Mouse (Mus musculus) liver, embryonic 11.5 days (tissue): ENCODE measurements around the gene Got2. TPM values are rescaled to one million over a fixed set of nuclear protein-coding genes. Genes with fewer than 3 reads are reported as not detected.

ENCODE experiments used
- ATAC-seq: fragments of 200-750 bp; cut with Nextera tagmentation; replicated peaks from 2 replicates; pipeline ENCODE4 v1.8.0; 2017; ENCODE audit warnings: moderate number of reproducible peaks, mild to moderate bottlenecking, moderate TSS enrichment, moderate library complexity; ENCODE audit not compliant: low FRiP score
- DNase-seq: peaks from one replicate; pipeline ENCODE4 v3.0.0-alpha.2; 2017; ENCODE audit warnings: low spot score
- H3K27ac ChIP-seq: fragments of 300-500 bp; sonication (generic); 2 replicates; pipeline ENCODE4 v1.5.1; 2014; ENCODE audit warnings: mild to moderate bottlenecking, low read depth, low read length, control low read depth
- H3K27me3 ChIP-seq: fragments of 300-500 bp; sonication (generic); replicated peaks from 2 replicates; pipeline ENCODE4 v1.6.1; 2014; ENCODE audit warnings: low read length, mixed read lengths; ENCODE audit not compliant: control insufficient read depth, insufficient read depth
- H3K36me3 ChIP-seq: fragments of 300-500 bp; sonication (generic); 2 replicates; pipeline ENCODE4 v1.6.1; 2014; ENCODE audit warnings: mild to moderate bottlenecking, low read length, moderate library complexity, mixed read lengths; ENCODE audit not compliant: control insufficient read depth, insufficient read depth
- H3K4me1 ChIP-seq: fragments of 300-500 bp; sonication (generic); replicated peaks from 2 replicates; pipeline ENCODE4 v1.6.1; 2014; ENCODE audit warnings: low read length, mixed read lengths; ENCODE audit not compliant: control insufficient read depth, insufficient read depth
- H3K4me2 ChIP-seq: fragments of 300-500 bp; sonication (generic); 2 replicates; pipeline ENCODE4 v1.6.1; 2014; ENCODE audit warnings: mild to moderate bottlenecking, control low read depth, moderate library complexity
- H3K4me3 ChIP-seq: fragments of 300-500 bp; sonication (generic); 2 replicates; pipeline ENCODE4 v1.5.1; 2014; ENCODE audit warnings: low read depth, low read length, control low read depth
- H3K9ac ChIP-seq: fragments of 300-500 bp; sonication (generic); 2 replicates; pipeline ENCODE4 v1.6.1; 2014; ENCODE audit warnings: low read depth, low read length, control low read depth
- H3K9me3 ChIP-seq: fragments of 300-500 bp; sonication (generic); 2 replicates; pipeline ENCODE4 v1.6.1; 2016; ENCODE audit warnings: low read length, inconsistent platforms, mixed read lengths; ENCODE audit not compliant: control insufficient read depth
- WGBS: fragments of 180-500 bp; shearing (Covaris S2); extraction: QIAGEN DNeasy Blood & Tissue Kit; methylation state at CpG from one replicate; pipeline ENCODE4 v1.1.7; 2014; 5-methylcytosine and 5-hydroxymethylcytosine counted together
- polyA plus RNA-seq: library from polyadenylated mRNA; unstranded; fragments of >200 nt; fragmentation: Nextera tagmentation; extraction: Ambion mirVana; gene quantifications from 2 replicates; pipeline ENCODE4 v1.2.1, GENCODE M21; 2014

Gene Got2
- polyA plus RNA-seq, 1 experiment from 2014 or later = 158 TPM

- no peak overlapping the region for H3K27ac ChIP-seq
These were observed 13.5 kb upstream of the Got2 start for GRCm38 (mm10) chr8:95901864-95902263.

DNA sequence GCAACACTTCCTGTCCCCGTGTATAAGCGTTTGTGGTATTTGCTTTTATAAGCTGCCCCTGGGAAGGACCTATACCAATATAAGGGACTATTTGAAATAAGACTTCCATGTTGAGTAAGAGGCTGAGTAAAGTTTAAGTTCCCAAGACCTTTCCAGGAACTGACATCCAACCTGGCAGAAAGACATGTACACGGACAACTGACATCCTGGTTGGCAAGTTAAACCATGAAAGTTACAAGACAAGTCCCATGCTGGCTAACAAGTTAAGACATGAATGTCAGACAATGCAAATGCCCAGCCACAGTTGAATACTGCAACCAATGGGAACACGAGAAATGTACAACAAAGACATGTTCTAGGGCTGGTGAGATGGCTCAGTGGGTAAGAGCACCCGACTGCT is 5.4 kb upstream of the Got2 start:
- Histone ChIP-seq H3K36me3 (no peaks in the 10 kb centered on the region), H3K4me2 (no peak overlapping the region), H3K27ac (no peak overlapping the region), H3K4me1 (no peaks in the 10 kb centered on the region), H3K9me3 (no peaks in the 10 kb centered on the region), H3K4me3 (no peak overlapping the region), H3K27me3 (no peaks in the 10 kb centered on the region), H3K9ac (no peak overlapping the region)
- ATAC-seq (no peak), DNase-seq (no peak)
- 83% methylated on average over 5 of the region's 5 CpGs for WGBS

More at GRCm38 (mm10) chr8:95901864-95902263, 13.5 kb upstream of the Got2 start:
- H3K4me2 ChIP-seq = no peak overlapping the region
- no peaks in the 10 kb centered on the region for H3K36me3 ChIP-seq
- H3K9me3 ChIP-seq = no peaks in the 10 kb centered on the region
- H3K4me1 ChIP-seq = no peaks in the 10 kb centered on the region
- DNase-seq (no peak), ATAC-seq (no peak)
- no peak overlapping the region for H3K4me3 ChIP-seq
- H3K27me3 ChIP-seq = no peaks in the 10 kb centered on the region
- H3K9ac ChIP-seq = no peak overlapping the region
- 42% methylated on average over 7 of the region's 7 CpGs for WGBS

- H3K27ac ChIP-seq = peak overlapping the region; percentile 84
- ATAC-seq (peak; percentile 90), DNase-seq (peak; percentile 87)
- H3K36me3 ChIP-seq = no peaks in the 10 kb centered on the region
- H3K4me2 ChIP-seq = peak overlapping the region; percentile 65
- H3K27me3 ChIP-seq = no peaks in the 10 kb centered on the region
- under 1% methylated on average over 38 of the region's 38 CpGs for WGBS
- H3K4me1 ChIP-seq = peaks cover 14% of the 10 kb centered on the region; the same call in 1 of the 2 replicates
- no peaks in the 10 kb centered on the region for H3K9me3 ChIP-seq
- peak overlapping the region; percentile 96 for H3K4me3 ChIP-seq
- peak overlapping the region; percentile 84 for H3K9ac ChIP-seq
These were observed 616 bp downstream of the Got2 start for GRCm38 (mm10) chr8:95887578-95888284.

DNA sequence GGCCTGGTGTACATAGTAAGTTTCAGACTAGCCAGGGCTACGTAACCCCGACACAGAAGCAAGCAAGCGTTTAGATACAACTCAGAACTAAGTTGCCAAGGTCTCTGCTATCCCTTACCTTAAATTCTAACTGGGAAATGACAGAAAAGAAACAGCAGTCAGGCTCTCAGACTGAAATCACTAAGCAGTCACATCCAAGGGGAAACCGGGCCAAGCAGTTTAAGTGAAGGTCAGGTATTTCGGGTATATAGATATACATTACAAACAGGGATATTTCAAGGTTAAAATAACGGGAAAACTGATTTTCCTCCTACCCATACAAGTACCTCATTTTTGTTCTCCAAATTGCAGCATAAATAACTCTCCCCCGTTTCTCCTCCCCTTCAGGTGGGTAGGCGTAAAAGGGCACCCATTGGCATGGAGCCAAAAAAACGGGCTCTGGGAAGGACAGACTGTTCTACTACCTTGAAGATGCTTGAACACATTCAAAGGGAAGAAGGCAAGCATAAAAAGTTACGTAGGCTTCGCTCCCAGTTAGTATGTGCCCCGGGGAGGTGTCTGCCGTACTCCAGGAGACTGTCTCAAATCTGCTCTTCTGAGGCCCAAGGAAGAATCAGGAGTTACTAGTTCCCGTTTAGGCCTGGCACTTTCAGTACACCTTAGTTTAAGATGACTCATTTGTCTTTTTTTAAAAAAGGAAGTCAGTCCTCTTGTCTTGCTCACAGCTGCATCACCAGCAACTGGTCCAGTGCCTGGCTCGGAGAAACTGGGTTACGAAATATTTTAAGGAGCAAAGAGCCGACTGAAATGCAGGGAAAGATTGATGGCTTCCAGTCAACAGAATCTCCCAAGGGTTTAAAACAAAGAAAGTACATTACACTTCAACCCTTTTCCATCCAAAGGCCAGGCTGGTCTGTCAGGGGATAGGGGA is 1.4 kb downstream of the Got2 start:
- no peaks in the 10 kb centered on the region for H3K9me3 ChIP-seq
- DNase-seq (no peak), ATAC-seq (no peak)
- H3K27me3 ChIP-seq = no peaks in the 10 kb centered on the region
- peak overlapping the region; percentile 65 for H3K4me2 ChIP-seq
- H3K27ac ChIP-seq = peak overlapping the region; percentile 84
- H3K36me3 ChIP-seq = no peaks in the 10 kb centered on the region
- H3K9ac ChIP-seq = peak overlapping the region; percentile 84
- peak overlapping the region; percentile 96 for H3K4me3 ChIP-seq
- H3K4me1 ChIP-seq = peaks cover 14% of the 10 kb centered on the region; the same call in 1 of the 2 replicates
- 67% methylated on average over 17 of the region's 17 CpGs for WGBS

GRCm38 (mm10) chr8:95885966-95886365 is 2.4 kb downstream of the Got2 start:
- H3K27ac ChIP-seq = peak overlapping the region; percentile 8; the same call in 1 of the 2 replicates
- H3K9ac ChIP-seq = no peak overlapping the region
- WGBS = 61% methylated on average over 5 of the region's 5 CpGs
- H3K4me1 ChIP-seq = peaks cover 14% of the 10 kb centered on the region; the same call in 1 of the 2 replicates
- H3K9me3 ChIP-seq = no peaks in the 10 kb centered on the region
- no peaks in the 10 kb centered on the region for H3K27me3 ChIP-seq
- no peak for ATAC-seq
- no peak overlapping the region for H3K4me3 ChIP-seq
- peak overlapping the region; percentile 65 for H3K4me2 ChIP-seq
- H3K36me3 ChIP-seq = no peaks in the 10 kb centered on the region
- DNase-seq = no peak

GRCm38 (mm10) chr8:95885271-95885841 is 3.0 kb downstream of the Got2 start:
- Histone ChIP-seq H3K36me3 (no peaks in the 10 kb centered on the region), H3K9ac (no peak overlapping the region), H3K4me1 (peaks cover 14% of the 10 kb centered on the region; the same call in 1 of the 2 replicates), H3K27me3 (no peaks in the 10 kb centered on the region), H3K4me3 (no peak overlapping the region; the same call in 1 of the 2 replicates), H3K4me2 (peak overlapping the region; percentile 65), H3K9me3 (no peaks in the 10 kb centered on the region), H3K27ac (peak overlapping the region; percentile 8; the same call in 1 of the 2 replicates)
- no peak for DNase-seq
- ATAC-seq = no peak
- 71% methylated on average over 5 of the region's 5 CpGs for WGBS

DNA sequence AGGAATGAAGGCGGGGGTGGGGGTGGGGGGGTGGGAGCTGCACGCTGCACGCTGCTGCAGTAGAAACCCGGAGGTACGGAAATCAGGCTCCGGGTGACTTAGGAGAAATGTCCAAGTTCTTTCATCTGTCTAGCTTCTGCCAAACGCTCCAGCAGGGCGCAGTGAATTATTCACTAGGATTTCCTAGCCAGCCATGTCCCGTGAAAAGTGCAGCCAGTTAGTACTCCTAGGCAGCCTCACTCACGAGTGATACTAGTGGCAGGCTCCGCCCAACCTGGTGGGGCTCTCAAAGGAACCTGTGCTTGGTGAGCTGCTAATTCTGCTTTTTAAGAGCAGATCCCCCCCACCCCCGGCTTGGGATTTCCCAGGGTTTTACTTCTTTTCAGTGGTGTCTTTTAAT is 3.9 kb downstream of the Got2 start:
- 71% methylated on average over 12 of the region's 12 CpGs for whole genome bisulfite sequencing
- DNase-seq (no peak), ATAC-seq (no peak)
- Histone ChIP-seq H3K9ac (no peak overlapping the region), H3K4me3 (no peak overlapping the region), H3K27me3 (no peaks in the 10 kb centered on the region), H3K27ac (no peak overlapping the region), H3K36me3 (no peaks in the 10 kb centered on the region; the same call in 1 of the 2 replicates), H3K4me2 (peak overlapping the region; percentile 65), H3K9me3 (no peaks in the 10 kb centered on the region), H3K4me1 (peaks cover 14% of the 10 kb centered on the region; the same call in 1 of the 2 replicates)

DNA sequence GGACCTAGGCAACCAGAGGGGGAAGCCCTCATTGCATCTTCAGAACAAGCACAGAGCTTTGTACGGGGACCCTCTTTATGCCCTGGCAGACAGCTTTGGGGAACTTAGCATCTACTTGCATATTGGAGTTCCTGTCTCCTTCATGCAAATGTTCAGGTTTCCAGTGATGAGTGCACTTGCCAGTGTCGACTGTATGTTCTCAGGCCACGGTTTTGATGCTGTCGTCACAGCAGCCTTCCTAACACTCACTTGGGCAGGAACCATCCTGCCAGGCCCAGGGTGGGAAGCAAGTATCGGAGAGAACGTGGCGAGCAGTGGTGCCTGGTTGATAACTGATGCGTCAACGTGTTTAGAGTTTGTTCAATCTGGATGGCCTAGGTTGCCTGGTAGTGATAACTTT is 6.2 kb downstream of the Got2 start:
- peaks cover 3% of the 10 kb centered on the region for H3K36me3 ChIP-seq
- H3K4me1 ChIP-seq = peaks cover 13% of the 10 kb centered on the region
- H3K4me3 ChIP-seq = no peak overlapping the region
- H3K9ac ChIP-seq = no peak overlapping the region
- H3K9me3 ChIP-seq = no peaks in the 10 kb centered on the region
- H3K4me2 ChIP-seq = no peak overlapping the region
- WGBS = 69% methylated on average over 9 of the region's 9 CpGs
- no peaks in the 10 kb centered on the region for H3K27me3 ChIP-seq
- no peak overlapping the region for H3K27ac ChIP-seq
- ATAC-seq (no peak), DNase-seq (no peak)
